Mouse (Mus musculus) embryonic facial prominence, embryonic 10.5 days (tissue): Measurements from ENCODE around the gene Gm49486. TPM values are rescaled to one million over a fixed set of nuclear protein-coding genes. Genes with fewer than 3 reads are reported as not detected.

Source experiments
- DNase-seq: peaks from one replicate; pipeline ENCODE4 v3.0.0-alpha.2; 2017; ENCODE audit warnings: low spot score
- H3K27ac ChIP-seq: fragments of 300-500 bp; sonication (generic); replicated peaks from 2 replicates; pipeline ENCODE4 v1.5.1; 2016; ENCODE audit warnings: mild to moderate bottlenecking
- H3K27me3 ChIP-seq: fragments of 300-500 bp; sonication (generic); replicated peaks from 2 replicates; pipeline ENCODE4 v1.6.1; 2016; ENCODE audit warnings: low read depth, mild to moderate bottlenecking; ENCODE audit not compliant: poor library complexity, severe bottlenecking
- H3K36me3 ChIP-seq: fragments of 300-500 bp; sonication (generic); replicated peaks from 2 replicates; pipeline ENCODE4 v1.6.1; 2016; ENCODE audit warnings: mild to moderate bottlenecking, moderate library complexity
- H3K4me1 ChIP-seq: fragments of 300-500 bp; sonication (generic); 2 replicates; pipeline ENCODE4 v1.6.1; 2016
- H3K4me3 ChIP-seq: fragments of 300-500 bp; sonication (generic); 2 replicates; pipeline ENCODE4 v1.5.1; 2016; ENCODE audit warnings: mild to moderate bottlenecking, moderate library complexity
- H3K9me3 ChIP-seq: fragments of 300-500 bp; sonication (generic); 2 replicates; pipeline ENCODE4 v1.6.1; 2016; ENCODE audit warnings: mild to moderate bottlenecking
- WGBS: fragments of 180-500 bp; shearing (Covaris S2); methylation state at CpG from one replicate; pipeline ENCODE4 v1.1.7; 2016; 5-methylcytosine and 5-hydroxymethylcytosine counted together
- polyA plus RNA-seq: library from polyadenylated mRNA; unstranded; fragments of >200 nt; fragmentation: Nextera tagmentation; extraction: Ambion mirVana; gene quantifications from 2 replicates; pipeline ENCODE4 v1.2.1, GENCODE M21; 2016

The Gm49486 gene
- polyA plus RNA-seq = 0.29 and 0.35 TPM in 2 replicates

DNA sequence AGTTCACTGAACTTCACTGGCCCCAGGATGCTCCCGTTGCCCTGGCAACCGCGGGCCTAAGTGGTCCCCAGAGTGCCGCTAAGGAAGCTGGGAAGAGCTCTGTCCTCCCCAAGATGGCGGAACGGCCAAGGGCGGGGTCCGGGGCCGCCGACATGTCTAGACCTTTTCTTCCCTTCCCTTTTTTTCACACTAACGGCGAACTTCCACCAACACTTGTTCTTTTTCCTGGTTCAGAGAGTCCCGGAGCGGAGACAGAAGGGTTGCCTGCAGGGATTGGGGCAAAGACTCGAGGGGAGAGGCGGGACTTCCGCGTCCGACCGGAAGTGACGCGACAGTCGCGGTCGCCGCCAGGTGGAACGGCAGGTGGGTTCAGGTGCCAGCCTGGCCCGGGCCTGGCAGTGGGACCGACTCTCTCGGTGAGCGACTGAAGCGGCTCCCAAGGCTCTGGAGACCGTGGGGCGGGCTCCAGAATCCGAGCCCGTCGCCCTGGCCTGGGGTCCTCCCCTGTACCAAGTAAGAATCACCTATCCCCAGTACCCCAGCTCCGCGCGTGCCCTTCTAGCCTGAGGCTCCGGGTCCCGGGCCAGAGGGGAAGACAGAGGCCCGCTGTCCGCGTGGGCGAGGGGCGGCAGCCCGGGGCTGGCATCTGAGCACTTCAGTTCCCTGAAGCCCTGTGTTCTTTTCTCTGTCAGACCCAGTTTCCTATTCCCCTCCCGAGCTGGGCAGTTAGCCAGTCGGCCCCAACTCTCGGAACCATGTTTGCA lies at the start of gene Gm49486, which contains the start of gene Pick1:
Gene Gm49486 (plus strand): TSS at position 334 of the 764 bp plus-strand sequence.
Gene Pick1 (plus strand): TSS at position 116 of the 764 bp plus-strand sequence.
- H3K27me3 ChIP-seq = no peaks in the 10 kb centered on the region
- no peaks in the 10 kb centered on the region for H3K9me3 ChIP-seq
- 2% methylated on average over 51 of the region's 51 CpGs for WGBS
- H3K27ac ChIP-seq = peak within 1 kb of the TSS; percentile 96
- peaks cover 30% of the 10 kb centered on the region for H3K4me1 ChIP-seq
- peak within 1 kb of the TSS; percentile 82 for H3K4me3 ChIP-seq
- peaks cover 31% of the 10 kb centered on the region for H3K36me3 ChIP-seq
- DNase-seq = peak; percentile 93

- Histone ChIP-seq H3K9me3 (no peaks in the 10 kb centered on the region), H3K27ac (no peak overlapping the region), H3K36me3 (no peaks in the 10 kb centered on the region), H3K4me3 (no peak overlapping the region), H3K4me1 (no peaks in the 10 kb centered on the region), H3K27me3 (no peaks in the 10 kb centered on the region)
- 90% methylated on average over 10 of the region's 10 CpGs for WGBS
- no peak for DNase-seq
Measured at GRCm38 (mm10) chr15:79185213-79185612, 44.0 kb upstream of the Gm49486 start.

DNA sequence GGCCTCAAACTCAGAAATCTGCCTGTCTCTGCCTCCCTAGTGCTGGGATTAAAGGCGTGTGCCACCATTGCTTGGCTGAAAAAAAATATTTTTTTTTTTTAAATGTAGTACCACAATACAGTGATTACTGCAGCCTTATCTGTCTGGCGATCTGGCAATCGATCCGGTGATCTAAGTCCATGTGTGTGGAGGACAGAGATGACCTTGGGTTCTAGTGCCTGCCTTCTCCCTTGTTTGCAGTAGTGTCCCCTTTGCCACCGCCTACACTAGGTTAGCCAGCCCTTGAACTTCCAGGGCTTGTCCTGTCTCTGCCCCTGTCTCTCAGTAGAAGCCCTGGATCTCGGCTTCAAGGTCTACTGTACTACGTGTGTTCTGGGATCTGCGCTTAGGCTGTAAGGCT lies 41.4 kb upstream of the Gm49486 start:
- 90% methylated on average over 8 of the region's 8 CpGs for WGBS
- H3K27me3 ChIP-seq = no peaks in the 10 kb centered on the region
- DNase-seq = no peak
- no peaks in the 10 kb centered on the region for H3K36me3 ChIP-seq
- H3K4me3 ChIP-seq = no peak overlapping the region
- H3K9me3 ChIP-seq = no peaks in the 10 kb centered on the region
- H3K27ac ChIP-seq = no peak overlapping the region
- peaks cover 7% of the 10 kb centered on the region for H3K4me1 ChIP-seq

GRCm38 (mm10) chr15:79191426-79191825 lies 37.8 kb upstream of the Gm49486 start:
- Histone ChIP-seq H3K4me1 (peaks cover 37% of the 10 kb centered on the region), H3K27me3 (peaks cover 13% of the 10 kb centered on the region), H3K27ac (no peak overlapping the region), H3K36me3 (no peaks in the 10 kb centered on the region), H3K4me3 (no peak overlapping the region), H3K9me3 (no peaks in the 10 kb centered on the region)
- DNase-seq = no peak
- WGBS = 93% methylated on average over 2 of the region's 2 CpGs

GRCm38 (mm10) chr15:79192450-79192849 lies 36.7 kb upstream of the Gm49486 start:
- 73% methylated on average over 6 of the region's 6 CpGs for WGBS
- peaks cover 13% of the 10 kb centered on the region for H3K27me3 ChIP-seq
- peak overlapping the region; percentile 87 for H3K27ac ChIP-seq
- H3K36me3 ChIP-seq = no peaks in the 10 kb centered on the region
- no peaks in the 10 kb centered on the region for H3K9me3 ChIP-seq
- peak overlapping the region; percentile 42; the same call in 1 of the 2 replicates for H3K4me3 ChIP-seq
- peaks cover 41% of the 10 kb centered on the region for H3K4me1 ChIP-seq
- DNase-seq = no peak

- H3K36me3 ChIP-seq = no peaks in the 10 kb centered on the region
Measured at GRCm38 (mm10) chr15:79192885-79193845, 36.0 kb upstream of the Gm49486 start.

DNA sequence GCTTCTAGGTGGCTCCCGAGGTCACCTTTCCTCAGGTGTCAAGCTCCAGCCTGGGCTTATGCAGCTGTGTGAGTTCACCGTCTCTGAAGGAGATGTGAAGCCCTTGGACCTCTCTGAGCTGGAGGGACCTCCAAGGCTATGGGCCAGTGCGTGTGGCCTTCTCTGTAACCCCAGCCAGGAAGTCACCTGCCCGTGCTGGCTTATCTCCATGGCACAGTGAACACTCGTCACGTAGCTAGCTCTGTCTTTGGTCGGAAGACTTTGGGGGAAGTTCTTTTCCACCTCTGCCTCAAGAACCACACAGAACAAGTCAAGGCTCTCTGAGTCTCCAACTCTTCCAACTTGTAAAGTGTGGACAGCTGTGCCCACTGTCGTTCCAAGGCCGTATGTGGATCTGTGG lies 35.1 kb upstream of the Gm49486 start:
- H3K27me3 ChIP-seq = peaks cover 13% of the 10 kb centered on the region
- peaks cover 41% of the 10 kb centered on the region for H3K4me1 ChIP-seq
- no peaks in the 10 kb centered on the region for H3K9me3 ChIP-seq
- H3K27ac ChIP-seq = peak overlapping the region; percentile 87
- H3K4me3 ChIP-seq = no peak overlapping the region
- 79% methylated on average over 9 of the region's 9 CpGs for WGBS
- no peak for DNase-seq
- H3K36me3 ChIP-seq = no peaks in the 10 kb centered on the region

More at GRCm38 (mm10) chr15:79192885-79193845, 36.0 kb upstream of the Gm49486 start:
- Histone ChIP-seq H3K4me3 (peak overlapping the region; percentile 42), H3K27me3 (peaks cover 13% of the 10 kb centered on the region), H3K27ac (peak overlapping the region; percentile 87), H3K9me3 (no peaks in the 10 kb centered on the region), H3K4me1 (peaks cover 41% of the 10 kb centered on the region)
- DNase-seq = peak; percentile 54
- 19% methylated on average over 27 of the region's 27 CpGs for WGBS

GRCm38 (mm10) chr15:79194946-79195345 lies 34.2 kb upstream of the Gm49486 start:
- Histone ChIP-seq H3K27me3 (peaks cover 13% of the 10 kb centered on the region), H3K4me1 (peaks cover 41% of the 10 kb centered on the region), H3K4me3 (no peak overlapping the region), H3K9me3 (no peaks in the 10 kb centered on the region), H3K27ac (no peak overlapping the region), H3K36me3 (no peaks in the 10 kb centered on the region)
- WGBS = 68% methylated on average over 2 of the region's 2 CpGs
- no peak for DNase-seq

GRCm38 (mm10) chr15:79195492-79195891 lies 33.7 kb upstream of the Gm49486 start:
- no peak overlapping the region for H3K27ac ChIP-seq
- peaks cover 42% of the 10 kb centered on the region for H3K4me1 ChIP-seq
- H3K9me3 ChIP-seq = no peaks in the 10 kb centered on the region
- peaks cover 13% of the 10 kb centered on the region for H3K27me3 ChIP-seq
- no peak for DNase-seq
- H3K36me3 ChIP-seq = no peaks in the 10 kb centered on the region
- H3K4me3 ChIP-seq = no peak overlapping the region
- 81% methylated on average over 8 of the region's 8 CpGs for WGBS

DNA sequence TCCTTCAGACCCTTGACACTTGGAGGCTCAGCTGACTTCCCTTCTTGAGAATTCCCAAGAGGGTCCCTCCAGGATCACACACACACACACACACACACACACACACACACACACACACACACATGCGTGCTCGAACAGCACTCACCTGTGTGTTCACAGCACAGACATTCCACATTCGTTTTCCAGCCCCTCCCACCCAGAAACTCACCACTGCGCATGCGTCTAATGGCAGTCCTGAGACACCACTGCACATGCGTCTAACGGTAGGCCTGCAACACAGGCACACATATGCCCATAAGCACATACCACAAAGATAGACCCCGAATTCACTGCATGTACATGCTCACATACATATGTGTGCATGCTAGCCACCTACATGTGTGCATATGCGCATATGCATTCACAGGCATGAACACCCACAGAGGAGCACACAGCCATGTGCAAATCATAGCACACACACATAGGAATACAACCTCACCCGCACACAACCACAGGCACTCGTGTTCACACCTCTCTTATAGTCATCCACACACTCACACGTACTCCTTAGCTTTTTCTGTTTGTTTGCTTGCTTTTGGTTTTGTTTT lies 29.7 kb upstream of the Gm49486 start:
- Histone ChIP-seq H3K36me3 (no peaks in the 10 kb centered on the region), H3K27me3 (peaks cover 3% of the 10 kb centered on the region; the same call in 1 of the 2 replicates), H3K9me3 (no peaks in the 10 kb centered on the region), H3K4me3 (no peak overlapping the region), H3K27ac (no peak overlapping the region), H3K4me1 (peaks cover 51% of the 10 kb centered on the region)
- WGBS = 94% methylated on average over 12 of the region's 12 CpGs
- DNase-seq = no peak

DNA sequence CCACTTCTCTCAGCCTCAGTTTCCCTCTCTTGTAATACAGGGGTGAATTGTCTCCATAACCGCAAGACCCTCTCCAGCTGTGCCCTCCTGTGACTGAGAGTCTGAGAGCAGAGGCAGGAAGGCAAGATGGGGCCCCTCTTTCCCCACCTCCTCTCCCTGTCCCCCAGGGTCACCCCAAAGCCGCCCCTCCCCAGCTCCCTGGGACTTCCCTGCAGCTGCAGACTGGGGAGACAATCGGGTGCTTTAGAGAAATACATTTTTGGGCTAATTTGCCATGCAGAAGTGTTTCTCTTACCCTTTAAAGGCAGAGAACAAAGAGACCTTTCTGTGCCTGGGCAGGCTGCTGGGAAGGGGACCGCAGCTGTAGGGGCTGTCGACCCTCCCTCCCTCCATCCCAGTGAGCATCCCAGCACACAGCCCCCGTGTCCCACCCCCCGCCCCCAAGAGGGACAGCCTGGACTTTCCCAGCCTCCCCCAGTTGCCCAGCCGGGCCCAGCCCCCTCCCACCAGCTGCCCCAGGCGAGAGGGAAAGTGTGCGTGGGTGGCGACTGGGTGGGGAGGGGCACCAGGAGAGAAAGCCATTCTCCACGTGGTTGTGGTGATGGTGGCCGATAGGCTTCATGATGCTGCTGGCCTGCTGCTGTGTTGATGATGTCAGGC lies 27.6 kb upstream of the Gm49486 start:
- H3K4me1 ChIP-seq = peaks cover 33% of the 10 kb centered on the region
- no peaks in the 10 kb centered on the region for H3K36me3 ChIP-seq
- 21% methylated on average over 13 of the region's 13 CpGs for WGBS
- H3K9me3 ChIP-seq = no peaks in the 10 kb centered on the region
- peak overlapping the region; percentile 86 for H3K27ac ChIP-seq
- peak overlapping the region; percentile 38 for H3K4me3 ChIP-seq
- DNase-seq = peak; percentile 72
- H3K27me3 ChIP-seq = 0 out of 2 replicates have a peak, but pooled peaks cover 3% of the 10 kb centered on the region

GRCm38 (mm10) chr15:79202575-79202974 lies 26.6 kb upstream of the Gm49486 start:
- Histone ChIP-seq H3K9me3 (no peaks in the 10 kb centered on the region), H3K27ac (peak overlapping the region; percentile 72), H3K4me1 (peaks cover 32% of the 10 kb centered on the region), H3K4me3 (no peak overlapping the region), H3K36me3 (no peaks in the 10 kb centered on the region), H3K27me3 (0 out of 2 replicates have a peak, but pooled peaks cover 3% of the 10 kb centered on the region)
- WGBS = 44% methylated on average over 10 of the region's 10 CpGs
- no peak for DNase-seq
